Mouse (Mus musculus) 3134 (cell line): ENCODE data around the gene Kcnk18.

Experiments
- DNase-seq: peaks from one replicate; pipeline ENCODE4 v3.0.0-alpha.2; 2011; ENCODE audit warnings: low spot score; ENCODE audit not compliant: insufficient read length; ENCODE audit errors: extremely low read depth

Gene Kcnk18

GRCm38 (mm10) chr19:59280841-59281240 is 61.8 kb downstream of the Kcnk18 start:
- no peak for DNase-seq

GRCm38 (mm10) chr19:59282001-59282400 is 63.0 kb downstream of the Kcnk18 start:
- no peak for DNase-seq
